Mouse (Mus musculus) kidney, postnatal 0 days (tissue): ENCODE measurements around the gene Arid5b. TPM values are rescaled to one million over a fixed set of nuclear protein-coding genes. Genes with fewer than 3 reads are reported as not detected.

ENCODE experiments used
- ATAC-seq: fragments of 200-750 bp; cut with Nextera tagmentation; replicated peaks from 2 replicates; pipeline ENCODE4 v1.8.0; 2017; ENCODE audit warnings: low read depth, moderate number of reproducible peaks, moderate TSS enrichment, moderate library complexity; ENCODE audit not compliant: low FRiP score
- DNase-seq: peaks from one replicate; pipeline ENCODE4 v3.0.0-alpha.2; 2016; ENCODE audit warnings: low spot score
- H3K27ac ChIP-seq: fragments of 300-500 bp; sonication (generic); 2 replicates; pipeline ENCODE4 v1.5.1; 2014; ENCODE audit warnings: mild to moderate bottlenecking
- H3K27me3 ChIP-seq: fragments of 300-500 bp; sonication (generic); 2 replicates; pipeline ENCODE4 v1.6.1; 2014; ENCODE audit warnings: low read length, mixed read lengths; ENCODE audit not compliant: insufficient read depth
- H3K36me3 ChIP-seq: fragments of 300-500 bp; sonication (generic); 2 replicates; pipeline ENCODE4 v1.6.1; 2014; ENCODE audit warnings: low read length, mixed read lengths; ENCODE audit not compliant: insufficient read depth
- H3K4me1 ChIP-seq: fragments of 300-500 bp; sonication (generic); replicated peaks from 2 replicates; pipeline ENCODE4 v1.6.1; 2014; ENCODE audit warnings: antibody characterized with exemption, low read length, mixed read lengths; ENCODE audit not compliant: insufficient read depth
- H3K4me2 ChIP-seq: fragments of 300-500 bp; sonication (generic); 2 replicates; pipeline ENCODE4 v1.6.1; 2014; ENCODE audit warnings: mild to moderate bottlenecking, low read length, moderate library complexity, mixed read lengths
- H3K4me3 ChIP-seq: fragments of 300-500 bp; sonication (generic); replicated peaks from 2 replicates; pipeline ENCODE4 v1.5.1; 2014; ENCODE audit warnings: low read depth, low read length
- H3K9ac ChIP-seq: fragments of 300-500 bp; sonication (generic); 2 replicates; pipeline ENCODE4 v1.6.1; 2014; ENCODE audit warnings: low read depth, low read length
- H3K9me3 ChIP-seq: fragments of 300-500 bp; sonication (generic); replicated peaks from 2 replicates; pipeline ENCODE4 v1.6.1; 2016; ENCODE audit warnings: low read length, inconsistent platforms, mixed read lengths
- CTCF ChIP-seq: IDR thresholded peaks from 2 replicates; pipeline ENCODE4 v1.5.1; 2016; ENCODE audit warnings: antibody characterized with exemption, low read depth, mild to moderate bottlenecking, moderate library complexity
- WGBS: fragments of 180-500 bp; shearing (Covaris S2); extraction: QIAGEN DNeasy Blood & Tissue Kit; methylation state at CpG from one replicate; pipeline ENCODE4 v1.1.7; 2014; 5-methylcytosine and 5-hydroxymethylcytosine counted together
- polyA plus RNA-seq: library from polyadenylated mRNA; unstranded; fragments of >200 nt; fragmentation: Nextera tagmentation; extraction: Ambion mirVana; gene quantifications from 2 replicates; pipeline ENCODE4 v1.2.1, GENCODE M21; 2015

The Arid5b gene
- polyA plus RNA-seq, 1 experiment from 2014 or later: 30.3 TPM

- 51% methylated on average over 18 of the region's 18 CpGs for WGBS
- H3K9ac ChIP-seq: no peak overlapping the region
- ATAC-seq (no peak), DNase-seq (no peak)
- H3K27me3 ChIP-seq: no peaks in the 10 kb centered on the region
- TF ChIP-seq CTCF: no peak
- H3K4me2 ChIP-seq: 0 out of 2 replicates have a peak overlapping the region, but pooled peaks have one; percentile 10
- H3K4me3 ChIP-seq: no peak overlapping the region
- peaks cover 5% of the 10 kb centered on the region; the same call in 1 of the 2 replicates for H3K4me1 ChIP-seq
- H3K9me3 ChIP-seq: no peaks in the 10 kb centered on the region
- H3K27ac ChIP-seq: peak overlapping the region; percentile 81
- 0 out of 2 replicates have a peak, but pooled peaks cover 11% of the 10 kb centered on the region for H3K36me3 ChIP-seq
Measured at GRCm38 (mm10) chr10:68231385-68232182, 47.0 kb downstream of the Arid5b start.

- Histone ChIP-seq H3K4me1 (peaks cover 5% of the 10 kb centered on the region; the same call in 1 of the 2 replicates), H3K27ac (peak overlapping the region; percentile 81), H3K9ac (no peak overlapping the region), H3K4me2 (0 out of 2 replicates have a peak overlapping the region, but pooled peaks have one; percentile 10), H3K4me3 (no peak overlapping the region), H3K27me3 (no peaks in the 10 kb centered on the region), H3K9me3 (no peaks in the 10 kb centered on the region), H3K36me3 (0 out of 2 replicates have a peak, but pooled peaks cover 11% of the 10 kb centered on the region)
- no peak for TF ChIP-seq CTCF
- DNase-seq (no peak), ATAC-seq (no peak)
- 48% methylated on average over 13 of the region's 13 CpGs for WGBS
Measured at GRCm38 (mm10) chr10:68230653-68231384, 47.7 kb downstream of the Arid5b start.

- H3K27ac ChIP-seq: peak overlapping the region; percentile 81
- peaks cover 5% of the 10 kb centered on the region; the same call in 1 of the 2 replicates for H3K4me1 ChIP-seq
- WGBS: 63% methylated on average over 22 of the region's 22 CpGs
- no peaks in the 10 kb centered on the region for H3K9me3 ChIP-seq
- H3K4me3 ChIP-seq: no peak overlapping the region
- ATAC-seq: 0 out of 2 replicates have a peak, but pooled peaks have one; percentile 57
- no peak overlapping the region for H3K9ac ChIP-seq
- H3K36me3 ChIP-seq: 0 out of 2 replicates have a peak, but pooled peaks cover 11% of the 10 kb centered on the region
- DNase-seq: no peak
- no peak for TF ChIP-seq CTCF
- no peaks in the 10 kb centered on the region for H3K27me3 ChIP-seq
- no peak overlapping the region for H3K4me2 ChIP-seq
Measured at GRCm38 (mm10) chr10:68229640-68230565, 48.6 kb downstream of the Arid5b start.

- WGBS: 90% methylated on average over 2 of the region's 2 CpGs
- no peak for TF ChIP-seq CTCF
Measured at GRCm38 (mm10) chr10:68222676-68223075, 55.9 kb downstream of the Arid5b start.

GRCm38 (mm10) chr10:68222012-68222411 lies 56.5 kb downstream of the Arid5b start:
- H3K4me3 ChIP-seq: no peak overlapping the region

More at GRCm38 (mm10) chr10:68222676-68223075, 55.9 kb downstream of the Arid5b start:
- Histone ChIP-seq H3K4me3 (no peak overlapping the region), H3K9me3 (no peaks in the 10 kb centered on the region), H3K27ac (no peak overlapping the region), H3K9ac (no peak overlapping the region), H3K4me2 (no peak overlapping the region), H3K27me3 (no peaks in the 10 kb centered on the region), H3K4me1 (0 out of 2 replicates have a peak, but pooled peaks cover 4% of the 10 kb centered on the region), H3K36me3 (peaks cover 5% of the 10 kb centered on the region; the same call in 1 of the 2 replicates)
- DNase-seq (no peak), ATAC-seq (no peak)

More at GRCm38 (mm10) chr10:68222012-68222411, 56.5 kb downstream of the Arid5b start:
- H3K9me3 ChIP-seq: no peaks in the 10 kb centered on the region; the same call in 1 of the 2 replicates
- no peak overlapping the region for H3K4me2 ChIP-seq
- no peaks in the 10 kb centered on the region for H3K27me3 ChIP-seq
- no peak for TF ChIP-seq CTCF
- WGBS: 89% methylated on average over 3 of the region's 3 CpGs
- no peak overlapping the region for H3K9ac ChIP-seq
- peaks cover 9% of the 10 kb centered on the region; the same call in 1 of the 2 replicates for H3K36me3 ChIP-seq
- no peak for ATAC-seq
- no peak for DNase-seq
- no peak overlapping the region for H3K27ac ChIP-seq
- H3K4me1 ChIP-seq: 0 out of 2 replicates have a peak, but pooled peaks cover 4% of the 10 kb centered on the region
